Mouse (Mus musculus) forebrain, embryonic 16.5 days (tissue): ENCODE results near the gene Narfl. TPM values are rescaled to one million over a fixed set of nuclear protein-coding genes. Genes with fewer than 3 reads are reported as not detected.

Experiments used
- ATAC-seq: fragments of 200-750 bp; cut with Nextera tagmentation; 2 replicates; pipeline ENCODE4 v1.8.0; 2017; ENCODE audit warnings: mild to moderate bottlenecking, moderate library complexity
- H3K27ac ChIP-seq: fragments of 300-500 bp; sonication (generic); 2 replicates; pipeline ENCODE4 v1.5.1; 2014; ENCODE audit warnings: low read length, control low read depth
- H3K27me3 ChIP-seq: fragments of 300-500 bp; sonication (generic); replicated peaks from 2 replicates; pipeline ENCODE4 v1.6.1; 2014; ENCODE audit warnings: low read length; ENCODE audit not compliant: control insufficient read depth, insufficient read depth
- H3K36me3 ChIP-seq: fragments of 300-500 bp; sonication (generic); 2 replicates; pipeline ENCODE4 v1.6.1; 2014; ENCODE audit not compliant: control insufficient read depth, insufficient read depth
- H3K4me1 ChIP-seq: fragments of 300-500 bp; sonication (generic); replicated peaks from 2 replicates; pipeline ENCODE4 v1.6.1; 2014; ENCODE audit warnings: low read length; ENCODE audit not compliant: control insufficient read depth, insufficient read depth
- H3K4me2 ChIP-seq: fragments of 300-500 bp; sonication (generic); 2 replicates; pipeline ENCODE4 v1.6.1; 2014; ENCODE audit warnings: mild to moderate bottlenecking, low read length, control low read depth
- H3K4me3 ChIP-seq: fragments of 300-500 bp; sonication (generic); replicated peaks from 2 replicates; pipeline ENCODE4 v1.5.1; 2014; ENCODE audit warnings: mild to moderate bottlenecking, low read length, control low read depth
- H3K9ac ChIP-seq: fragments of 300-500 bp; sonication (generic); replicated peaks from 2 replicates; pipeline ENCODE4 v1.6.1; 2014; ENCODE audit warnings: low read depth, low read length, control low read depth
- H3K9me3 ChIP-seq: fragments of 300-500 bp; sonication (generic); 2 replicates; pipeline ENCODE4 v1.6.1; 2016; ENCODE audit warnings: low read length; ENCODE audit not compliant: control insufficient read depth
- WGBS: fragments of 180-500 bp; shearing (Covaris S2); extraction: QIAGEN DNeasy Blood & Tissue Kit; methylation state at CpG from one replicate; pipeline ENCODE4 v1.1.7; 2014; 5-methylcytosine and 5-hydroxymethylcytosine counted together
- microRNA-seq: library from miRNA; unstranded; fragments of <30 nt; microRNA quantifications from one replicate; pipeline ENCODE4, GENCODE M21; 2017
- polyA plus RNA-seq: library from polyadenylated mRNA; unstranded; fragments of >200 nt; fragmentation: Nextera tagmentation; extraction: Ambion mirVana; gene quantifications from 2 replicates; pipeline ENCODE4 v1.2.1, GENCODE M21; 2015

Gene Narfl
- polyA plus RNA-seq, 1 experiment from 2014 or later = 34.9 TPM

GRCm38 (mm10) chr17:25829558-25830017 is 56.0 kb downstream of the Narfl start:
- H3K36me3 ChIP-seq = peaks cover 20% of the 10 kb centered on the region
- no peaks in the 10 kb centered on the region for H3K27me3 ChIP-seq
- H3K9me3 ChIP-seq = no peaks in the 10 kb centered on the region
- no peak for ATAC-seq
- peak overlapping the region; percentile 93 for H3K27ac ChIP-seq
- peaks cover 79% of the 10 kb centered on the region for H3K4me1 ChIP-seq
- WGBS = 41% methylated on average over 8 of the region's 8 CpGs
- peak overlapping the region; percentile 66 for H3K4me3 ChIP-seq
- H3K9ac ChIP-seq = peak overlapping the region; percentile 80
- peak overlapping the region; percentile 93 for H3K4me2 ChIP-seq

GRCm38 (mm10) chr17:25830200-25830753 is 56.7 kb downstream of the Narfl start:
- no peaks in the 10 kb centered on the region for H3K27me3 ChIP-seq
- ATAC-seq = no peak
- H3K36me3 ChIP-seq = peaks cover 20% of the 10 kb centered on the region
- peak overlapping the region; percentile 93 for H3K4me2 ChIP-seq
- no peak overlapping the region for H3K27ac ChIP-seq
- H3K4me1 ChIP-seq = peaks cover 79% of the 10 kb centered on the region
- no peak overlapping the region for H3K4me3 ChIP-seq
- no peaks in the 10 kb centered on the region for H3K9me3 ChIP-seq
- no peak overlapping the region for H3K9ac ChIP-seq
- WGBS = 88% methylated on average over 4 of the region's 4 CpGs

DNA sequence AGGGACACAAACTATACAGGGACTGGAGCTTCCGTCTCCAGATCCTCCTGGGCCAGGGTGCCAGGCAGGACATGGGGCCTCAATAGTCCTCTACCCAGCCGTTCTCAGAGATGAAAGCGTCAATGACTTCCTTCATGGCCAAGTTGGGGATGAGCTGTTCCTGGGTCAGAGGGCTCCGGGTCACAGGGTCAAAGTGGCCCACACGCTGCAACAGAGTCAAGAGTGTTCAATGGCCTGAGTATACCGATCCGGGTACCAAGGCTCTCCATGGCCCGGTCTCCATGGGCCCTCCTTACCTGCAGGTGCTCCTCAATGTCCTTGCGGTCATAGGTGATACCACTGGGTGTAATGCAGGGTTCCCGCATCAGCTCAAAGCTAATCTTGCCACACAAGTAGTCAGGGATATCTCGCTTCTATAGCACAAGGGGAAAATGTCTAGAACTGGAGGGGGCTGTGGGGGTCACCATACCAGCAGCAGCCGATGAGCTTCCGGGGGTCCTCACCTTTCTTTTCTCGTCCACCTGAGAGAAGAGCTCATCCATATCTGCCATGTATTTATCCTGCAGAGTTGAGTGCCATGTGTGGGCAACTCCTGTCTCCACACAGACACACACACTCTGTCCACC is 57.3 kb downstream of the Narfl start:
- H3K9me3 ChIP-seq = no peaks in the 10 kb centered on the region
- ATAC-seq = no peak
- peaks cover 20% of the 10 kb centered on the region for H3K36me3 ChIP-seq
- no peaks in the 10 kb centered on the region for H3K27me3 ChIP-seq
- no peak overlapping the region for H3K27ac ChIP-seq
- H3K9ac ChIP-seq = no peak overlapping the region
- H3K4me1 ChIP-seq = peaks cover 80% of the 10 kb centered on the region
- H3K4me3 ChIP-seq = no peak overlapping the region
- no peak overlapping the region for H3K4me2 ChIP-seq
- whole genome bisulfite sequencing = 90% methylated on average over 14 of the region's 14 CpGs

GRCm38 (mm10) chr17:25831451-25832281 is 58.1 kb downstream of the Narfl start:
- peak overlapping the region; percentile 86 for H3K9ac ChIP-seq

GRCm38 (mm10) chr17:25832436-25833290 is 59.1 kb downstream of the Narfl start:
- H3K4me2 ChIP-seq = peak overlapping the region; percentile 88
- peaks cover 77% of the 10 kb centered on the region for H3K4me1 ChIP-seq
- peak; percentile 90 for ATAC-seq
- H3K36me3 ChIP-seq = peaks cover 14% of the 10 kb centered on the region
- peak overlapping the region; percentile 94 for H3K4me3 ChIP-seq
- WGBS = under 1% methylated on average over 73 of the region's 77 CpGs
- H3K27ac ChIP-seq = peak overlapping the region; percentile 94
- H3K27me3 ChIP-seq = no peaks in the 10 kb centered on the region
- peak overlapping the region; percentile 86 for H3K9ac ChIP-seq
- no peaks in the 10 kb centered on the region for H3K9me3 ChIP-seq

More at GRCm38 (mm10) chr17:25831451-25832281, 58.1 kb downstream of the Narfl start:
- H3K4me3 ChIP-seq = peak overlapping the region; percentile 94
- H3K4me1 ChIP-seq = peaks cover 80% of the 10 kb centered on the region
- H3K36me3 ChIP-seq = peaks cover 20% of the 10 kb centered on the region
- no peaks in the 10 kb centered on the region for H3K27me3 ChIP-seq
- peak overlapping the region; percentile 88; the same call in 1 of the 2 replicates for H3K27ac ChIP-seq
- peak overlapping the region; percentile 88 for H3K4me2 ChIP-seq
- 58% methylated on average over 21 of the region's 21 CpGs for WGBS
- no peaks in the 10 kb centered on the region for H3K9me3 ChIP-seq
- no peak for ATAC-seq

Small RNAs within 50 kb of the gene (microRNA-seq; reads per million reads assigned to microRNA genes)
- gene Gm25083 (not detected), gene Mir3082 (not detected), gene Mir6966 (not detected)

Other genes starting within 250 kb of the Narfl start
- gene Sox8, start 203.1 kb upstream of the Narfl start, polyA plus RNA-seq = 26.1 and 26.8 TPM in 2 replicates
- gene Lmf1, start 194.7 kb upstream of the Narfl start, polyA plus RNA-seq = 18.3 and 19.4 TPM in 2 replicates
- 2.2 and 3.3 TPM in 2 replicates for gene Gng13, start 56.6 kb upstream of the Narfl start, polyA plus RNA-seq
- 12.7 and 13.2 TPM in 2 replicates for gene Chtf18, start 46.4 kb upstream of the Narfl start, polyA plus RNA-seq
- gene Rpusd1, start 46.1 kb upstream of the Narfl start, polyA plus RNA-seq = 28.1 and 29.1 TPM in 2 replicates
- 0.17 TPM in 1 of 2 replicates, not detected in the other for gene Mslnl, start 37.7 kb upstream of the Narfl start, polyA plus RNA-seq
- gene Msln, start 19.4 kb upstream of the Narfl start, polyA plus RNA-seq = 0.27 and 0.85 TPM in 2 replicates
- gene Haghl, start 11.9 kb downstream of the Narfl start, polyA plus RNA-seq = 101 and 135 TPM in 2 replicates
- gene Ccdc78, start 12.8 kb downstream of the Narfl start, polyA plus RNA-seq = 0.13 and 0.15 TPM in 2 replicates
- gene Fam173a, start 19.1 kb downstream of the Narfl start, polyA plus RNA-seq = 70.7 and 76.5 TPM in 2 replicates
- gene AC134908.4, start 21.9 kb downstream of the Narfl start, polyA plus RNA-seq = 0.60 and 0.71 TPM in 2 replicates
- 26.8 and 34.0 TPM in 2 replicates for gene Metrn, start 23.4 kb downstream of the Narfl start, polyA plus RNA-seq
- gene Fbxl16, start 35.3 kb downstream of the Narfl start, polyA plus RNA-seq = 33.0 and 43.5 TPM in 2 replicates
- 36.5 and 37.3 TPM in 2 replicates for gene Wdr24, start 49.9 kb downstream of the Narfl start, polyA plus RNA-seq
- gene Jmjd8, start 55.1 kb downstream of the Narfl start, polyA plus RNA-seq = 68.2 and 73.9 TPM in 2 replicates
- gene Stub1, start 59.6 kb downstream of the Narfl start, polyA plus RNA-seq = 301 and 335 TPM in 2 replicates
- gene Rhbdl1, start 63.5 kb downstream of the Narfl start, polyA plus RNA-seq = 30.7 and 42.2 TPM in 2 replicates
- gene Gm20683, start 68.0 kb downstream of the Narfl start, polyA plus RNA-seq = 10.7 and 14.2 TPM in 2 replicates
- 15.8 and 20.3 TPM in 2 replicates for gene Rhot2, start 71.1 kb downstream of the Narfl start, polyA plus RNA-seq
- 17.7 and 24.8 TPM in 2 replicates for gene Wdr90, start 87.7 kb downstream of the Narfl start, polyA plus RNA-seq
- 12.1 and 17.3 TPM in 2 replicates for gene Mcrip2, start 95.0 kb downstream of the Narfl start, polyA plus RNA-seq
- 48.9 and 59.7 TPM in 2 replicates for gene Mettl26, start 101.3 kb downstream of the Narfl start, polyA plus RNA-seq
- gene Wfikkn1, start 107.1 kb downstream of the Narfl start, polyA plus RNA-seq = 0.25 and 0.52 TPM in 2 replicates
- 56.6 and 59.2 TPM in 2 replicates for gene Rab40c, start 146.0 kb downstream of the Narfl start, polyA plus RNA-seq
- 56.3 and 61.2 TPM in 2 replicates for gene Pigq, start 171.2 kb downstream of the Narfl start, polyA plus RNA-seq
- not detected in 2 replicates for gene Nhlrc4, start 171.2 kb downstream of the Narfl start, polyA plus RNA-seq
- gene A930017K11Rik, start 178.8 kb downstream of the Narfl start, polyA plus RNA-seq = 0.21 TPM in 1 of 2 replicates, not detected in the other
- 16.5 and 23.3 TPM in 2 replicates for gene Capn15, start 212.0 kb downstream of the Narfl start, polyA plus RNA-seq